Mouse (Mus musculus): ENCODE results near the gene Slc25a31. TPM values are rescaled to one million over a fixed set of nuclear protein-coding genes. Genes with fewer than 3 reads are reported as not detected.

Slc25a31 gene
- polyA plus RNA-seq, 1 experiment from 2014 or later: 0.09 TPM

GRCm38 (mm10) chr3:40744836-40745660 lies 36.4 kb downstream of the Slc25a31 start:
- peak; percentile 92 for DNase-seq (ENCODE audit: low spot score)
- no peaks in the 10 kb centered on the region for H3K27me3 ChIP-seq (ENCODE audit: insufficient read depth, poor library complexity, severe bottlenecking)
- WGBS: under 1% methylated on average over 74 of the region's 93 CpGs
- peak overlapping the region; percentile 85 for H3K4me3 ChIP-seq
- no peaks in the 10 kb centered on the region for H3K9me3 ChIP-seq
- H3K4me1 ChIP-seq (replicated peaks): peaks cover 22% of the 10 kb centered on the region
- peak overlapping the region; percentile 92 for H3K27ac ChIP-seq
- H3K36me3 ChIP-seq: no peaks in the 10 kb centered on the region

- Histone ChIP-seq H3K36me3 (no peaks in the 10 kb centered on the region), H3K27ac (peak overlapping the region; percentile 92), H3K9me3 (no peaks in the 10 kb centered on the region), H3K27me3 (ENCODE audit: insufficient read depth, poor library complexity, severe bottlenecking) (no peaks in the 10 kb centered on the region), H3K4me3 (peak overlapping the region; percentile 85), H3K4me1 (replicated peaks) (peaks cover 22% of the 10 kb centered on the region)
- WGBS: 3% methylated on average over 37 of the region's 37 CpGs
- DNase-seq (ENCODE audit: low spot score): no peak
These were observed 37.2 kb downstream of the Slc25a31 start for GRCm38 (mm10) chr3:40745661-40746547.

- WGBS: 88% methylated on average over 3 of the region's 3 CpGs
- H3K27ac ChIP-seq: no peak overlapping the region
- H3K36me3 ChIP-seq: peaks cover 76% of the 10 kb centered on the region
These were observed 52.1 kb downstream of the Slc25a31 start for GRCm38 (mm10) chr3:40760746-40761145.

GRCm38 (mm10) chr3:40761312-40761711 lies 52.7 kb downstream of the Slc25a31 start:
- 89% methylated on average over 2 of the region's 2 CpGs for WGBS
- peaks cover 77% of the 10 kb centered on the region for H3K36me3 ChIP-seq

More at GRCm38 (mm10) chr3:40760746-40761145, 52.1 kb downstream of the Slc25a31 start:
- Histone ChIP-seq H3K4me1 (replicated peaks) (no peaks in the 10 kb centered on the region), H3K27me3 (ENCODE audit: insufficient read depth, poor library complexity, severe bottlenecking) (no peaks in the 10 kb centered on the region), H3K4me3 (no peak overlapping the region), H3K9me3 (no peaks in the 10 kb centered on the region)
- DNase-seq (ENCODE audit: low spot score): no peak

More at GRCm38 (mm10) chr3:40761312-40761711, 52.7 kb downstream of the Slc25a31 start:
- H3K4me1 ChIP-seq (replicated peaks): no peaks in the 10 kb centered on the region
- no peaks in the 10 kb centered on the region for H3K9me3 ChIP-seq
- no peaks in the 10 kb centered on the region for H3K27me3 ChIP-seq (ENCODE audit: insufficient read depth, poor library complexity, severe bottlenecking)
- DNase-seq (ENCODE audit: low spot score): no peak
- no peak overlapping the region for H3K4me3 ChIP-seq
- no peak overlapping the region for H3K27ac ChIP-seq

Other genes starting within 250 kb of the Slc25a31 start
- 5.3 and 6.7 TPM in 2 replicates for gene Intu, start 177.6 kb upstream of the Slc25a31 start, polyA plus RNA-seq (2016; fragmentation: Nextera tagmentation; extraction: Ambion mirVana)
- 42.2 and 49.0 TPM in 2 replicates for gene Hspa4l, start 35.6 kb downstream of the Slc25a31 start, polyA plus RNA-seq (2016; fragmentation: Nextera tagmentation; extraction: Ambion mirVana)
- gene Plk4, start 91.2 kb downstream of the Slc25a31 start, polyA plus RNA-seq (2016; fragmentation: Nextera tagmentation; extraction: Ambion mirVana): 52.6 and 72.9 TPM in 2 replicates
- gene Mfsd8, start 138.0 kb downstream of the Slc25a31 start, polyA plus RNA-seq (2016; fragmentation: Nextera tagmentation; extraction: Ambion mirVana): 7.2 TPM in 2 replicates
- 6.2 and 6.9 TPM in 2 replicates for gene Abhd18, start 138.1 kb downstream of the Slc25a31 start, polyA plus RNA-seq (2016; fragmentation: Nextera tagmentation; extraction: Ambion mirVana)
- gene 1700034I23Rik, start 193.7 kb downstream of the Slc25a31 start, polyA plus RNA-seq (2016; fragmentation: Nextera tagmentation; extraction: Ambion mirVana): 0.10 and 0.17 TPM in 2 replicates
- gene Larp1b, start 241.0 kb downstream of the Slc25a31 start, polyA plus RNA-seq (2016; fragmentation: Nextera tagmentation; extraction: Ambion mirVana): 1.7 and 2.3 TPM in 2 replicates